Mouse (Mus musculus): Measurements from ENCODE around the gene Dnmt3l.

DNA sequence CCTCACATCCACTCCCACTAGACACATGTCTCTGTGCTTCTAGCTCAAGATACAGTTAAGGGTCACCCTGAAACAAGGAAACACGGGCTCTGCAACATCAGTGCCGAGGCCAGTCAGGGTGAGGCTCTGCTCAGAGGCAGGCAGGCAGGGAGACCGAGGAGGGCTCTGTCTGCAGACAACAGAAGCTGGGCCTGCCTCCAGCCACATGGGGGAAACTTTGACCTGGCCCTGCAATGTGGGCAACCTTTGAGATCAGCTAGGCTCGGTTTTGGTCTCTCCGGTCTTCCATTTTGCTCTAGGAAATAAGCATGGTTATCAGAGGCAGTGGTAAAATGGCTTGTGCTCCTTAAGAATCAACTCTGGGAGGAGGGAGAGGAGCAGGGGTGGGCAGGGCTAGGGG is 25.4 kb upstream of the Dnmt3l start:
- no peak for TF ChIP-seq CTCF (IDR thresholded peaks at IDR 0.05; ENCODE audit: low read depth, low read length)
- TF ChIP-seq TAL1 (conservative IDR thresholded peaks at IDR 0.05; ENCODE audit: low read depth, low read length), result no peak
- TF ChIP-seq GATA2 (IDR thresholded peaks at IDR 0.05; ENCODE audit: borderline replicate concordance, low read depth, low read length), result no peak
- TF ChIP-seq GATA1 (IDR thresholded peaks at IDR 0.05; ENCODE audit: borderline replicate concordance, low read length), result no peak

All from G1E (cell line).